Mouse (Mus musculus): Measurements from ENCODE around the gene Cpsf4. TPM values are rescaled to one million over a fixed set of nuclear protein-coding genes. Genes with fewer than 3 reads are reported as not detected.

Gene Cpsf4
- polyA plus RNA-seq (2014; fragmentation: Nextera tagmentation; extraction: Ambion mirVana) = 13.6 and 14.1 TPM in 2 replicates

DNA sequence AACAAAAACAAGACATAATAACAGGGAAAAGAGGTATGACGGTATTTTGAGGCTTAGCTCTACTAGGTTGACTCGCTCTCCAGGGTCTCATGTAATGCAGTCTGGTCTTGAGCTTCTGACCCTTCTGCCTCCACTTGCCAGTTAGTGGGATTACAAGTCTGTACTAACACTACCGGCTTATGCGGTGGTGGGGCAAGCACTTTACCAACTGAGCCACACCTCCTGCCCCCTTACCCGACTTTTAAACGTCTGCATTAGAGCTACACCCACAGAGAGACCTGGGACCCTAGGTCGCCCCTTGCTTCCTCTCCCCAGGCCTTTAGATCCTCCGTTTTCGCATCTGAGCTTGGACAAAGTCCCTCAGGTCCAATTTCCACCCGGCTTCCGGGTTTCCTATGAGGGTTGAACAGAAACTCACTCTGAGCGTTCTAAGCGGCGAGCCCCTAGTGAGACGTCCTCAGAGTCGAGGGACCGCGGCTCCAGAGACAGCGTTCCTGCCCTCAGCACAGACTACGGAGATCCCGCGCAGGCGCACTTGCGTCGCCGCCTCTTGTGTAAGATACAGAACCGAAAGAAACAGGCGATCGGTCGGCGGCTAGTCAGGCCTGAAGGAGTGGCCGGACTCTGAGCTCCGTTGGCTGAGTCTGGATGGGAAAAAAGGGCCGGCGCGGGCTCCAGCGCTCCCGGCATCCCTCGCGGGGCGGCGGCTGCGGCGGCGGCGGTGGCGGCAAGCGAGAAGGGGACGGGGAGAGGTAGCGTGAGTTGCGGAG, at the start of gene Cpsf4, which contains the start of gene Ptcd1:
Cpsf4 (plus strand) TSS at position 678 of the 770 bp plus-strand sequence.
Ptcd1 (minus strand) TSS at position 573 of the 770 bp plus-strand sequence.
- peak; percentile 93 for ATAC-seq (ENCODE audit: insufficient number of reproducible peaks, insufficient read depth, low FRiP score, low read depth)
- Histone ChIP-seq H3K4me2 (ENCODE audit: low read length) (peak within 1 kb of the TSS; percentile 92), H3K27me3 (ENCODE audit: control insufficient read depth, insufficient read depth, low read length) (no peaks in the 10 kb centered on the region), H3K4me3 (ENCODE audit: control insufficient read depth in 1 of 2, insufficient read depth in 1 of 2, low read depth in 1 of 2, low read length in 2 of 2) (peak within 1 kb of the TSS; percentile 86 to 99), H3K27ac (replicated peaks in 1 of 2; ENCODE audit: control insufficient read depth in 1 of 2, insufficient read depth in 1 of 2, low read depth in 2 of 2, low read length in 2 of 2) (peak within 1 kb of the TSS; percentile 91 to 94), H3K9me3 (ENCODE audit: control insufficient read depth, low read length) (no peaks in the 10 kb centered on the region), H3K36me3 (ENCODE audit: control insufficient read depth, insufficient read depth, low read length) (peaks cover 50% of the 10 kb centered on the region), H3K4me1 (ENCODE audit: control insufficient read depth in 2 of 2, insufficient read depth in 2 of 2, low read length in 2 of 2) (peaks cover 4 to 29% of the 10 kb centered on the region in 2 experiments), H3K9ac (ENCODE audit: low read length) (peak within 1 kb of the TSS; percentile 98)
- WGBS = under 1% methylated on average over 51 of the region's 51 CpGs

DNA sequence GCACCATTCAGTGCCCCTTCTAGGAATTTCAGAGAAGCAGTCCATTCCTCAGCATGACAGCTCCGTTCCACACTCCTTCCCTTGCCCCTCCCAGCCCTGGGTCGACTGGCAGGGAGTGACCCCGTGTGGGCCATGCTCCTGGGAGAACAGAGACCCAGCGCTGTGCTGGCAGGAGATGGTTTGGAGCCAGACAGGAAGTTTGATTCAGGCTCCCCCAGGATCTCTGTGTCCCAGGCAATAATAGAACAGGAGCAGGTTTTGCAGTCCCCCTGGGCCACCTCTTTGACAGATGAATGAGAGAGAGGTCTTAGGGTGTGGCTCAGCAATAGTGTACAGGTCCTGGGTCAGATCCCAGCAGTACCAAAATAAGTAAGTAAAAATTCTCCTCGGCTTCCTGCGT, 49.0 kb upstream of the Cpsf4 start:
- no peak for ATAC-seq (ENCODE audit: insufficient number of reproducible peaks, insufficient read depth, low FRiP score, low read depth)
- Histone ChIP-seq H3K4me3 (ENCODE audit: control insufficient read depth in 1 of 2, insufficient read depth in 1 of 2, low read depth in 1 of 2, low read length in 2 of 2) (no peak overlapping the region), H3K4me2 (ENCODE audit: low read length) (no peak overlapping the region), H3K27ac (replicated peaks in 1 of 2; ENCODE audit: control insufficient read depth in 1 of 2, insufficient read depth in 1 of 2, low read depth in 2 of 2, low read length in 2 of 2) (no peak overlapping the region), H3K9me3 (ENCODE audit: control insufficient read depth, low read length) (no peaks in the 10 kb centered on the region), H3K27me3 (ENCODE audit: control insufficient read depth, insufficient read depth, low read length) (no peaks in the 10 kb centered on the region), H3K36me3 (ENCODE audit: control insufficient read depth, insufficient read depth, low read length) (peaks cover 17% of the 10 kb centered on the region), H3K9ac (ENCODE audit: low read length) (no peak overlapping the region), H3K4me1 (ENCODE audit: control insufficient read depth in 2 of 2, insufficient read depth in 2 of 2, low read length in 2 of 2) (peaks cover 14 to 30% of the 10 kb centered on the region in 2 experiments; a peak in 3 of 4 replicates)
- WGBS = 54% methylated on average over 6 of the region's 6 CpGs

DNA sequence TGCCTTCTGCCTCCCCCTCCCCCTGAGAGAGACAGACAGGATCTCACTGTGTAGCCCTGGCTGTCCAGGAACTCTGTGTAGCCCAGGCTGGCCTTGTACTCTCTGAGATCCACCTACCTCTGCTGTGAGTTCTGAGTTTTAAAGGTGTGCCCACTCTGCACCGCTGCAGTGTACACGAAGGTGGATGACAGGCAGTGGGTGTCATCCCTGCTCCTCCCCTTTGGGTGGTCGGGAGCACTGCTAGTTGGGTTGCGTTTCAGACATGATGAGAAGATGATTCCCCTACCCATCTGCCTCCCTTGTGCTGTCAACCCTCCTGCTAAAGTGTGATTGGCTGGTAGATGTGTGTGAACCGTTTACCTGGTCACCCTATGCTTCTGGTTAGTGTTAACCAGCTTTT, 48.6 kb upstream of the Cpsf4 start:
- Histone ChIP-seq H3K4me3 (ENCODE audit: control insufficient read depth in 1 of 2, insufficient read depth in 1 of 2, low read depth in 1 of 2, low read length in 2 of 2) (no peak overlapping the region), H3K4me1 (ENCODE audit: control insufficient read depth in 2 of 2, insufficient read depth in 2 of 2, low read length in 2 of 2) (peaks cover 14 to 30% of the 10 kb centered on the region in 2 experiments; a peak in 3 of 4 replicates), H3K4me2 (ENCODE audit: low read length) (no peak overlapping the region), H3K9me3 (ENCODE audit: control insufficient read depth, low read length) (no peaks in the 10 kb centered on the region), H3K27ac (replicated peaks in 1 of 2; ENCODE audit: control insufficient read depth in 1 of 2, insufficient read depth in 1 of 2, low read depth in 2 of 2, low read length in 2 of 2) (no peak overlapping the region), H3K36me3 (ENCODE audit: control insufficient read depth, insufficient read depth, low read length) (peaks cover 22% of the 10 kb centered on the region), H3K9ac (ENCODE audit: low read length) (no peak overlapping the region), H3K27me3 (ENCODE audit: control insufficient read depth, insufficient read depth, low read length) (no peaks in the 10 kb centered on the region)
- no peak for ATAC-seq (ENCODE audit: insufficient number of reproducible peaks, insufficient read depth, low FRiP score, low read depth)
- whole genome bisulfite sequencing = 96% methylated on average over 5 of the region's 5 CpGs

DNA sequence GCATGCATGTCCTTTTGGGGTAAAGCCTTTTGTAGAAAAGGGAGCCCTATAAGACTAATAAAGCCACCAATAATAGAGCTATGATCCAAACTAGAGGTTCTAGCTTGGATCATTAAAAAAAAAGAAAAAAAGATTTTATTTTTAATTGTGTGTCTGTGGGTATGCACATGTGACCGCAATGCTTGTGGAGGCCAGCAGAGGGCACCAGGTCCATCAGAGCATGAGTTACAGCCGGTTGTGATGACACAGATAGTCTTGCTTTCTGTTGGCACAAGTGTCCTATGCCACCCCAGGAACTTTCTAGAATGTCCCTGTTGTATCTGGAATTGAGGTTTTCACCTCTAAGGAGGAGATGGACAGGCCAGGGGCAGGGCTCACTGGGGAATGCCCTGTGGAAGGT, 47.6 kb upstream of the Cpsf4 start:
- Histone ChIP-seq H3K27ac (replicated peaks in 1 of 2; ENCODE audit: control insufficient read depth in 1 of 2, insufficient read depth in 1 of 2, low read depth in 2 of 2, low read length in 2 of 2) (no peak overlapping the region), H3K9ac (ENCODE audit: low read length) (no peak overlapping the region), H3K4me2 (ENCODE audit: low read length) (no peak overlapping the region), H3K36me3 (ENCODE audit: control insufficient read depth, insufficient read depth, low read length) (peaks cover 31% of the 10 kb centered on the region), H3K9me3 (ENCODE audit: control insufficient read depth, low read length) (no peaks in the 10 kb centered on the region), H3K27me3 (ENCODE audit: control insufficient read depth, insufficient read depth, low read length) (no peaks in the 10 kb centered on the region), H3K4me1 (ENCODE audit: control insufficient read depth in 2 of 2, insufficient read depth in 2 of 2, low read length in 2 of 2) (peaks cover 11 to 30% of the 10 kb centered on the region in 2 experiments; a peak in 3 of 4 replicates), H3K4me3 (ENCODE audit: control insufficient read depth in 1 of 2, insufficient read depth in 1 of 2, low read depth in 1 of 2, low read length in 2 of 2) (no peak overlapping the region)
- 91% methylated on average over 2 of the region's 2 CpGs for WGBS
- ATAC-seq (ENCODE audit: insufficient number of reproducible peaks, insufficient read depth, low FRiP score, low read depth) = no peak

DNA sequence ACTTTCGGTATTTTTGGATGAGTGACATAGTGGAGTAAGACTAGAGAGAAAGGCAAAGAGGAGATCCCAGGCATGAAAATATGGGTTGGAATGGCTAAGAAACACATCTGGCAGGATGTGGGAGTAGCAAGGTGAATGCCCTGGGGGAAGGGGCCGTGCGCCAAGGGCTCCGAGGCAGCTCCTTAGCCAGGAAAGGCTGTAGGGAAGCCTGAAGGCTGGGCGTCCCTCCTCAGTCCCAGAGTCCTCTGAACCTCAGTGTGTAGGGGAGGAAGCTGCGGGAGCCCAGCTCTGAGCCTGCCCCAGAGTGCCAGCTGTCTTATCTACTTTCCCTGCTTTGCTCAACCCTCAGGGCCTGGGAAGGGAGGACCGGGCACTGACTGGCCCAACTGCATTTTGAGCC, 46.1 kb upstream of the Cpsf4 start:
- no peak for ATAC-seq (ENCODE audit: insufficient number of reproducible peaks, insufficient read depth, low FRiP score, low read depth)
- H3K9ac ChIP-seq (ENCODE audit: low read length) = no peak overlapping the region
- no peak overlapping the region for H3K4me3 ChIP-seq (ENCODE audit: control insufficient read depth in 1 of 2, insufficient read depth in 1 of 2, low read depth in 1 of 2, low read length in 2 of 2)
- no peaks in the 10 kb centered on the region for H3K9me3 ChIP-seq (ENCODE audit: control insufficient read depth, low read length)
- H3K4me1 ChIP-seq (ENCODE audit: control insufficient read depth in 2 of 2, insufficient read depth in 2 of 2, low read length in 2 of 2) = peaks cover 10 to 24% of the 10 kb centered on the region in 2 experiments; a peak in 3 of 4 replicates
- no peak overlapping the region for H3K4me2 ChIP-seq (ENCODE audit: low read length)
- WGBS = 58% methylated on average over 7 of the region's 7 CpGs
- 0 out of 4 replicates have a peak overlapping the region, but pooled peaks of 1 of the 2 experiments have one; percentile 4 for H3K27ac ChIP-seq (replicated peaks in 1 of 2; ENCODE audit: control insufficient read depth in 1 of 2, insufficient read depth in 1 of 2, low read depth in 2 of 2, low read length in 2 of 2)
- peaks cover 47% of the 10 kb centered on the region for H3K36me3 ChIP-seq (ENCODE audit: control insufficient read depth, insufficient read depth, low read length)
- no peaks in the 10 kb centered on the region for H3K27me3 ChIP-seq (ENCODE audit: control insufficient read depth, insufficient read depth, low read length)

DNA sequence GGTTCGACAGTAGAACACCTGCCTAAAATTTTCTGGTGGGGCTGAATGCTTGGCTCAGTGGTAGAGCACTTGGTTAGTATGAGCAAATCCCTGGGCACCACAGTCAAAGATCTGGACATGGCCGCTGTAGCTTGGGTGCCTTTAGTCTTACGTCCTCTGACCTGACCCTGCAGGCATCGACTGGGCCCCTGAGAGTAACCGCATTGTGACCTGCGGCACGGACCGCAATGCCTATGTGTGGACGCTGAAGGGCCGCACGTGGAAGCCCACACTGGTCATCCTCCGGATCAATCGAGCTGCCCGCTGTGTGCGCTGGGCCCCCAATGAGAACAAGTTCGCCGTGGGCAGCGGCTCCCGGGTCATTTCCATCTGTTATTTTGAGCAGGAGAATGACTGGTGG, 43.6 kb upstream of the Cpsf4 start:
- Histone ChIP-seq H3K27ac (replicated peaks in 1 of 2; ENCODE audit: control insufficient read depth in 1 of 2, insufficient read depth in 1 of 2, low read depth in 2 of 2, low read length in 2 of 2) (no peak overlapping the region), H3K9ac (ENCODE audit: low read length) (no peak overlapping the region), H3K9me3 (ENCODE audit: control insufficient read depth, low read length) (no peaks in the 10 kb centered on the region), H3K4me3 (ENCODE audit: control insufficient read depth in 1 of 2, insufficient read depth in 1 of 2, low read depth in 1 of 2, low read length in 2 of 2) (no peak overlapping the region), H3K4me1 (ENCODE audit: control insufficient read depth in 2 of 2, insufficient read depth in 2 of 2, low read length in 2 of 2) (peaks cover 6 to 16% of the 10 kb centered on the region in 2 experiments; a peak in 3 of 4 replicates), H3K36me3 (ENCODE audit: control insufficient read depth, insufficient read depth, low read length) (peaks cover 69% of the 10 kb centered on the region), H3K27me3 (ENCODE audit: control insufficient read depth, insufficient read depth, low read length) (no peaks in the 10 kb centered on the region), H3K4me2 (ENCODE audit: low read length) (no peak overlapping the region)
- no peak for ATAC-seq (ENCODE audit: insufficient number of reproducible peaks, insufficient read depth, low FRiP score, low read depth)
- 92% methylated on average over 19 of the region's 19 CpGs for whole genome bisulfite sequencing

DNA sequence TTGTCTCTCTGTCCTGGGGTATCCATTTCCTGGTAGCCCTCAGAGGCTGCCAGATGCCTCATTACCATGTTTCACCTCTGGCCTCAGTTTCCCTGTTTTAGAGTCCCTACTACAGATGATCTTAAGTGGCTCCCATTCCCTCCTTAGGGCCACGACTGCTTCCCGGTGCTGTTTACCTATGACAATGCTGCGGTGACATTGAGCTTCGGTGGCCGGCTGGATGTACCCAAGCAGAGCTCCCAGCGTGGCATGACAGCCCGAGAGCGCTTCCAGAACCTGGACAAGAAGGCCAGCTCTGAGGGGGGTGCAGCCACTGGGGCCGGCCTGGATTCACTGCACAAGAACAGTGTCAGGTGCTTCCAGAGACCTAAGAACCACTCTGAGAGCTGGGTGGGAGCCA, 40.4 kb upstream of the Cpsf4 start:
- 94% methylated on average over 9 of the region's 9 CpGs for WGBS
- H3K27me3 ChIP-seq (ENCODE audit: control insufficient read depth, insufficient read depth, low read length) = no peaks in the 10 kb centered on the region
- H3K9me3 ChIP-seq (ENCODE audit: control insufficient read depth, low read length) = no peaks in the 10 kb centered on the region
- no peak overlapping the region for H3K27ac ChIP-seq (replicated peaks in 1 of 2; ENCODE audit: control insufficient read depth in 1 of 2, insufficient read depth in 1 of 2, low read depth in 2 of 2, low read length in 2 of 2)
- H3K9ac ChIP-seq (ENCODE audit: low read length) = no peak overlapping the region
- peaks cover 96% of the 10 kb centered on the region for H3K36me3 ChIP-seq (ENCODE audit: control insufficient read depth, insufficient read depth, low read length)
- H3K4me1 ChIP-seq (ENCODE audit: control insufficient read depth in 2 of 2, insufficient read depth in 2 of 2, low read length in 2 of 2) = 0 out of 4 replicates have a peak, but pooled peaks cover 0 to under 1% of the 10 kb centered on the region in 2 experiments
- no peak overlapping the region for H3K4me2 ChIP-seq (ENCODE audit: low read length)
- H3K4me3 ChIP-seq (ENCODE audit: control insufficient read depth in 1 of 2, insufficient read depth in 1 of 2, low read depth in 1 of 2, low read length in 2 of 2) = no peak overlapping the region
- no peak for ATAC-seq (ENCODE audit: insufficient number of reproducible peaks, insufficient read depth, low FRiP score, low read depth)
